Mouse (Mus musculus) testis, adult 2 months (tissue): Measurements from ENCODE around the gene Med21.

Experiments
- CTCF ChIP-seq: fragments of 200-500 bp; IDR thresholded peaks from 2 replicates; pipeline ENCODE4 v1.5.1; 2012; ENCODE audit warnings: low read depth, mild to moderate bottlenecking, inconsistent platforms, low read length, moderate library complexity; ENCODE audit not compliant: control insufficient read depth, insufficient read depth, insufficient replicate concordance
- POLR2A ChIP-seq: fragments of 200-500 bp; IDR thresholded peaks from 2 replicates; pipeline ENCODE4 v1.6.1; 2012; ENCODE audit warnings: low read depth, mild to moderate bottlenecking, inconsistent platforms, low read length, moderate library complexity; ENCODE audit not compliant: control insufficient read depth

- TF ChIP-seq CTCF (no peak), POLR2A (no peak)
Observed at GRCm38 (mm10) chr6:146640068-146640965, 2.0 kb upstream of the Med21 start.
